Mouse (Mus musculus) T-helper 2 cell (primary cell): ENCODE results near the gene Lamtor4.

Experiments
- in situ Hi-C: fragments of 300-600 bp; cut with MboI, MseI; formaldehyde crosslinking; loops from one replicate; pipeline ENCODE4 v1.15.1; 2025; ENCODE audit warnings: high pct_unique_total_duplicates

The Lamtor4 gene

GRCm38 (mm10) chr5:138291638-138292037 lies 36.4 kb downstream of the Lamtor4 start:
- in situ Hi-C loops, result no loop called here

- in situ Hi-C loops, result no loop called here
These were observed 38.9 kb downstream of the Lamtor4 start for GRCm38 (mm10) chr5:138294158-138294557.

DNA sequence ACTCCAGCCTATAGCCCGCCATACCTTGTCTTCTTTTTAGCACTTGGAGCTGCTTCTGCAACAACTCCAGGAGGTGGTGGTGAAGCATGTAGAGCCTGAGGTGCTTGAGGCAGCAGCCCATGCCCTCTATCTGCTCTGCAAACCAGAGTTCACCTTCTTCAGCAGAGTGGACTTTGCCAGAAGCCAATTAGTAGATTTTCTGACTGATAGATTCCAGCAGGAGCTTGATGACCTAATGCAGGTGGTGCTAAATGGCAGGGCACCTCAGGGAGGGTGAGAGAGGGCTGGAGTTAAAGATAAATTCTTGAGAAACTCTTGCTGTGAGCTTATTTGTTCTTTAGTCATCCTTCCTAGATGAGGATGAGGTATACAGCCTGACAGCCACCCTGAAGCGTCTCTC lies 44.3 kb downstream of the Lamtor4 start:
- in situ Hi-C loops, result loop anchor here (10.0 kb wide), 1 partner anchor 175 kb away; no protein-coding TSS in a partner anchor
